Mouse (Mus musculus): ENCODE measurements around the gene Vamp8.

DNA sequence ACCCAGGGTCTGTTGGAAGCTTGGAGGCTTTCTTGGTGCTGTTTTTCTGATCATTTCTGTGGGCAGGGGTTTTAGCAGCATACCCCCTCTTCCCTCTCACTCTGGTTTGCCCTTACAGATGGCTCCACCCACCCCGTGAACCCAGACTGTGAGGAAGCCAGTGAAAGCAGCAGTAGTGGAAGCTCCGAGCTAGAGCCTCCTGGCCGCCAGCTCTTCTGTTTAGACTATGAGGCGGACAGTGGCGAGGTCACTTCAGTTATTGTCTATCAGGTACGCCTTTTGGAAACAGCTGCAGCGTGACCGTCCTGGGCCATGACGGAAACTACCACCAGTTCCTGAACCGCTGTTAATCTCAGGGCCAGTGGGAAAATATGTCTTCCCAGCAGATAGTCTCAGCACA lies 42.1 kb downstream of the Vamp8 start:
- TF ChIP-seq CTCF (IDR thresholded peaks at IDR 0.05; ENCODE audit: borderline replicate concordance, insufficient read depth, low read depth, low read length) (no peak), POLR2A (IDR thresholded peaks at IDR 0.05; ENCODE audit: borderline replicate concordance, insufficient read depth, low read length) (no peak)
